Mouse (Mus musculus): ENCODE results near the gene Trnt1.

DNA sequence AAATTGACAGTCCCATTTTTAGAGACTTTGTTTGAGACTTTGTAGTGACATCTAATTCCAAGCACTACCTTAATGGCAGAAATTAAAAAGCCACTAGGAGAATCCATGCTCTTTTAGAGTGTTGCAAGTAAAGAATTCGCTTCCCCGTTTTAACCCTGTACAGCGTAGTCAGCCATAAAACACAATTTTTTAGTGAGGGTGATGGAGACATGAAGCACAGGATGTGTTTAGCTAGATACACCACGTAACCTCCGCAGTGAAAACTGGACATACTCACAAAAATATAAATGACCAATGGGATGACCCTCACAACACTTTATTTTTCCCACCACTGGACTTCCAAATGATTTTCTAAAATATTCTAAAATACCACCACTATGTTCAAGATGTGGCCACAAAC, 21.7 kb upstream of the Trnt1 start:
- TF ChIP-seq POLR2A (IDR thresholded peaks at IDR 0.05; ENCODE audit: borderline replicate concordance, extremely low read depth, insufficient read depth, insufficient read length, poor library complexity, severe bottlenecking) (no peak), CTCF (IDR thresholded peaks at IDR 0.05; ENCODE audit: borderline replicate concordance, extremely low read depth, insufficient read depth, insufficient read length) (no peak)
